Comparison of ENCODE assay signal across 8 mouse cellular contexts in the genomic region with DNA sequence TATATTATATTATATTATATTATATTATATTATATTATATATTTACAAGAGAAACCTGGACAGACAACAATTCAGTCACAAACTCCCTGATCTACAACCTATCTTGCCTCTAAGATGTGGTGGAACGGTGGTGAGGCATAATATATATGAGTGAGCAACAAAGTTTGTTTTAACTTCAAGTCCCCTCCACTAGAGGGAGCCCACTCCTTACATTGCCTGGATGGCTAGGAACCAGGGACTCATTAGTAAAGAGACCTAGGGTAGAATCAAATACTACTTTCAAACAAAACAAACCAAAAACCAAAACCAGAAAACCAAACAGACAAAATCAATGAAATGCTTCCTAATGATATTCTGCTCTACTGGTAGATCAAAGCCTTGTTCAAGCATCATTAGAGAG.
DNase-seq lines count a peak whose midpoint lies in the region; ATAC-seq lines count a peak whose summit lies in the region.

No protein-coding gene starts in this region.

- H3K4me2 ChIP-seq in midbrain, embryonic 14.5 days (ENCODE audit: low read length), result no peak overlapping the region
- H3K4me2 ChIP-seq in midbrain, embryonic 16.5 days (ENCODE audit: low read length), result no peak overlapping the region

- no peaks in the 10 kb centered on the region for H3K36me3 ChIP-seq in midbrain, embryonic 14.5 days (ENCODE audit: control insufficient read depth, insufficient read depth, low read length)
- H3K36me3 ChIP-seq in midbrain, embryonic 16.5 days (ENCODE audit: control insufficient read depth, insufficient read depth, low read length), result no peaks in the 10 kb centered on the region

- H3K9ac ChIP-seq in midbrain, embryonic 14.5 days (replicated peaks; ENCODE audit: low read length), result no peak overlapping the region
- H3K9ac ChIP-seq in midbrain, embryonic 16.5 days (ENCODE audit: low read depth, low read length), result no peak overlapping the region

- H3K4me3 ChIP-seq in midbrain, embryonic 14.5 days (replicated peaks; ENCODE audit: low read depth, low read length), result no peak overlapping the region
- H3K4me3 ChIP-seq in midbrain, embryonic 16.5 days (ENCODE audit: low read depth, low read length), result no peak overlapping the region

- DNase-seq in heart, postnatal 10 days, result peak; percentile 3 to 11
- no peak for DNase-seq in heart, adult 9 months (ENCODE audit: low spot score in 2 of 2)
- DNase-seq in midbrain, embryonic 14.5 days, result peak; percentile 35
- peak; percentile 79 for DNase-seq in adipocyte (ENCODE audit: low spot score)
- DNase-seq in retina, postnatal 1 day, result peak; percentile 27
- no peak for DNase-seq in spleen, postnatal 4 days (ENCODE audit: low spot score in 2 of 2)
- no peak for DNase-seq in thymus, postnatal 36 days

- H3K27me3 ChIP-seq in midbrain, embryonic 14.5 days (ENCODE audit: control insufficient read depth, insufficient read depth, low read length), result no peaks in the 10 kb centered on the region
- H3K27me3 ChIP-seq in midbrain, embryonic 16.5 days (ENCODE audit: control insufficient read depth, insufficient read depth, low read depth, low read length), result no peaks in the 10 kb centered on the region

- 50% methylated on average over 1 of the region's 1 CpGs for WGBS in midbrain, embryonic 14.5 days
- WGBS in midbrain, embryonic 16.5 days, result 64% methylated on average over 1 of the region's 1 CpGs

- no peaks in the 10 kb centered on the region for H3K9me3 ChIP-seq in midbrain, embryonic 14.5 days (ENCODE audit: control insufficient read depth, low read length)
- no peaks in the 10 kb centered on the region for H3K9me3 ChIP-seq in midbrain, embryonic 16.5 days (replicated peaks; ENCODE audit: control insufficient read depth, low read length, poor library complexity, severe bottlenecking)

- no peak overlapping the region for H3K27ac ChIP-seq in midbrain, embryonic 14.5 days (replicated peaks; ENCODE audit: low read depth, low read length)
- no peak overlapping the region for H3K27ac ChIP-seq in midbrain, embryonic 16.5 days (ENCODE audit: low read length)

- ATAC-seq in midbrain, embryonic 14.5 days (ENCODE audit: low FRiP score, low TSS enrichment), result no peak
- no peak for ATAC-seq in midbrain, embryonic 16.5 days

- H3K4me1 ChIP-seq in midbrain, embryonic 14.5 days (ENCODE audit: control insufficient read depth, insufficient read depth, low read length), result no peaks in the 10 kb centered on the region
- H3K4me1 ChIP-seq in midbrain, embryonic 16.5 days (ENCODE audit: control insufficient read depth, insufficient read depth, low read length), result no peaks in the 10 kb centered on the region

- intact Hi-C loops in heart, postnatal 10 days (cut with DNase I), result no loop called here

Comparison
In these comparisons a context has a peak if more than half of its experiments do, and no peak if none do; other contexts are left out.
1. DNase-seq: peak in heart, postnatal 10 days (2 of 2), midbrain, embryonic 14.5 days (single experiment), adipocyte (single experiment) and retina, postnatal 1 day (single experiment); none in heart, adult 9 months (0 of 2), spleen, postnatal 4 days (0 of 2) and thymus, postnatal 36 days (0 of 2).